Mouse (Mus musculus) embryonic fibroblast, embryonic 13.5 days (primary cell): ENCODE results near the gene Il17rc.

ENCODE experiments used
- CTCF ChIP-seq: IDR thresholded peaks from 2 replicates; pipeline ENCODE4 v1.5.1; 2011; ENCODE audit warnings: mild to moderate bottlenecking, control low read depth, low read length, moderate library complexity, borderline replicate concordance; ENCODE audit not compliant: insufficient read depth
- POLR2A ChIP-seq: IDR thresholded peaks from 2 replicates; pipeline ENCODE4 v1.6.1; 2011; ENCODE audit warnings: low read depth, mild to moderate bottlenecking, control low read depth, low read length, moderate library complexity

DNA sequence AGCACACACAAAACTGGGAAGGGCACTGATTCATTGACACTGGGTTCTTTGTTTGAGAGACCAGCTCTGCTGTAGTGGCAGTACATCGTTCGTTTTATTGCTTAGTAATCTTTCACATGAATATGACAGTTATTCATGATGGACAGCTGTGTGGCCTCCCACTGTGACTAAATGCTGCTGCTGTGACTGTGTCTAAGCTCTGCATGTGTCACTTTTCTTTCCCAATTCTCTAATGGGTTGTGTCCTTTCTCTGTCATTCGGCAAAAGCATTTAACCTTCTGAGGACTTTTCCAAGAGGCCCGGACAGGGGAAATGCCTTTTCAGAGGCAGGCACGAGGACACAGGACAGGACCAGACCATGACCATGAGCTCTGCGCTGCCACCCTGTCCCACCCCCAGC lies 42.7 kb downstream of the Il17rc start:
- TF ChIP-seq CTCF (no peak), POLR2A (no peak)
